Mouse (Mus musculus): Measurements from ENCODE around the gene Lefty2.

GRCm38 (mm10) chr1:180922273-180923048, 29.6 kb downstream of the Lefty2 start:
- TF ChIP-seq CTCF (IDR thresholded peaks at IDR 0.05; ENCODE audit: low read depth, low read length) = no peak
- TF ChIP-seq POLR2A (IDR thresholded peaks at IDR 0.05; ENCODE audit: borderline replicate concordance, low read depth, low read length) = no peak
